Mouse (Mus musculus) olfactory bulb, adult 2 months (tissue): ENCODE data around the gene Necab2.

ENCODE experiments used
- CTCF ChIP-seq: fragments of 200-500 bp; IDR thresholded peaks from 2 replicates; pipeline ENCODE4 v1.5.1; 2012; ENCODE audit warnings: low read depth, mild to moderate bottlenecking, low read length, moderate library complexity; ENCODE audit not compliant: insufficient read depth
- POLR2A ChIP-seq: fragments of 200-500 bp; IDR thresholded peaks from 2 replicates; pipeline ENCODE4 v1.6.1; 2012; ENCODE audit warnings: mild to moderate bottlenecking, low read depth, low read length, moderate library complexity; ENCODE audit not compliant: insufficient read depth

DNA sequence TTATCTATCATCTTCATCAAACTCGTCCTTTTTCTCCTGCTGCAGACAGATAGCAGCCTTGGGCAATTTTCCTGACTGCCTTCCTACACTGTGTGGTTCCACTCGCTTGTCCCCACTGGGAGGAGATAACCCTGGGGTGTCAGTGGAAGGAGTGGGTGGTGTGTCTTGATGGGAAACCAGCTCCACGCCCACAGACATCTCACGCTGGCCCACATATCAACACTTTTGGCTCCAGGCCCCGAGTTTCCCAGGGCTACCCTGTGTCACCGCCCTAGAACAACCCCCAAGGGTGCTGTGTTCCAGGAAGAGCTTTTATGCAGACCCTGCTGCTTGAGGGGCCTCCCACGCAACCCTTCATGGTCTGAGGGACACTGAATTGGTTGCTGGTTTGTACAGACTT lies 17.2 kb downstream of the Necab2 start:
- TF ChIP-seq POLR2A: no peak
- no peak for TF ChIP-seq CTCF
